Mouse (Mus musculus) liver, embryonic 14.5 days (tissue): Measurements from ENCODE around the gene Sgf29. TPM values are rescaled to one million over a fixed set of nuclear protein-coding genes. Genes with fewer than 3 reads are reported as not detected.

Experiments
- ATAC-seq: fragments of 200-750 bp; cut with Nextera tagmentation; 2 replicates; pipeline ENCODE4 v1.8.0; 2017; ENCODE audit warnings: moderate number of reproducible peaks, mild to moderate bottlenecking, moderate library complexity; ENCODE audit not compliant: insufficient read depth
- DNase-seq, 3 experiments: peaks; one replicate each; pipeline ENCODE4 v3.0.0-alpha.2; 2012 to 2013; ENCODE audit warnings: low read depth in 3 of 3, low spot score in 3 of 3
- H3K27ac ChIP-seq: fragments of 300-500 bp; sonication (generic); 2 replicates; pipeline ENCODE4 v1.5.1; 2014; ENCODE audit warnings: moderate library complexity, mild to moderate bottlenecking, control low read depth, inconsistent platforms
- H3K27me3 ChIP-seq: fragments of 300-500 bp; sonication (generic); 2 replicates; pipeline ENCODE4 v1.6.1; 2014; ENCODE audit warnings: mild to moderate bottlenecking, low read length, moderate library complexity; ENCODE audit not compliant: control insufficient read depth, insufficient read depth
- H3K36me3 ChIP-seq: fragments of 300-500 bp; sonication (generic); replicated peaks from 2 replicates; pipeline ENCODE4 v1.6.1; 2014; ENCODE audit warnings: low read depth; ENCODE audit not compliant: control insufficient read depth, insufficient read depth
- H3K4me1 ChIP-seq, 2 experiments: fragments of 200-500 bp in 1 of 2; fragments of 300-500 bp in 1 of 2; sonication (generic) in 1 of 2; replicated peaks; 2 replicates each; pipeline ENCODE4 v1.6.1; 2012 to 2014; ENCODE audit warnings: antibody characterized with exemption in 1 of 2, inconsistent platforms in 1 of 2, low read length in 1 of 2; ENCODE audit not compliant: control insufficient read depth in 2 of 2, insufficient read depth in 2 of 2
- H3K4me2 ChIP-seq: fragments of 300-500 bp; sonication (generic); 2 replicates; pipeline ENCODE4 v1.6.1; 2014; ENCODE audit warnings: low read depth, mild to moderate bottlenecking, control low read depth, moderate library complexity
- H3K4me3 ChIP-seq, 2 experiments: fragments of 200-500 bp in 1 of 2; fragments of 300-500 bp in 1 of 2; sonication (generic) in 1 of 2; 2 replicates each; pipeline ENCODE4 v1.5.1; 2012 to 2014; ENCODE audit warnings: low read depth in 2 of 2, low read length in 2 of 2, mild to moderate bottlenecking in 2 of 2, control low read depth in 1 of 2, inconsistent platforms in 1 of 2, moderate library complexity in 1 of 2; ENCODE audit not compliant: insufficient read depth in 1 of 2
- H3K9ac ChIP-seq: fragments of 300-500 bp; sonication (generic); replicated peaks from 2 replicates; pipeline ENCODE4 v1.6.1; 2014; ENCODE audit warnings: mild to moderate bottlenecking, control low read depth, moderate library complexity
- H3K9me3 ChIP-seq: fragments of 300-500 bp; sonication (generic); 2 replicates; pipeline ENCODE4 v1.6.1; 2016; ENCODE audit warnings: low read length, mixed read lengths; ENCODE audit not compliant: control insufficient read depth
- CTCF ChIP-seq: IDR thresholded peaks from 2 replicates; pipeline ENCODE4 v1.5.1; 2016; ENCODE audit warnings: antibody characterized with exemption, low read depth, control low read depth
- EP300 ChIP-seq: IDR thresholded peaks from 2 replicates; pipeline ENCODE4 v1.6.1; 2016; ENCODE audit warnings: antibody characterized with exemption, low read depth
- WGBS: fragments of 180-500 bp; shearing (Covaris S2); extraction: QIAGEN DNeasy Blood & Tissue Kit; methylation state at CpG from one replicate; pipeline ENCODE4 v1.1.7; 2014; ENCODE audit not compliant: insufficient replicate concordance; 5-methylcytosine and 5-hydroxymethylcytosine counted together
- polyA plus RNA-seq, 2 experiments: library from polyadenylated mRNA; depleted of rRNA in 1 of 2; stranded (reverse) in 1 of 2; unstranded in 1 of 2; fragments of >200 nt; fragmentation: Nextera tagmentation in 1 of 2; extraction: Ambion mirVana in 1 of 2; gene quantifications; 2 replicates each; pipeline versions ENCODE4 v1.2.1 to v1.2.3; 2012 to 2014

The Sgf29 gene
- polyA plus RNA-seq, 2 experiments = 23.6 to 24.7 TPM

- ATAC-seq (no peak), DNase-seq (no peak)
- TF ChIP-seq EP300 (no peak), CTCF (no peak)
- 79% methylated on average over 8 of the region's 8 CpGs for WGBS
- no peaks in the 10 kb centered on the region for H3K36me3 ChIP-seq
- no peak overlapping the region for H3K4me2 ChIP-seq
- no peak overlapping the region for H3K9ac ChIP-seq
- no peaks in the 10 kb centered on the region for H3K9me3 ChIP-seq
- no peaks in the 10 kb centered on the region for H3K27me3 ChIP-seq
- peaks cover 4 to 10% of the 10 kb centered on the region in 2 experiments; a peak in 3 of 4 replicates for H3K4me1 ChIP-seq
- no peak overlapping the region for H3K27ac ChIP-seq
- H3K4me3 ChIP-seq = no peak overlapping the region
These were observed 48.7 kb downstream of the Sgf29 start for GRCm38 (mm10) chr7:126697838-126698237.

- H3K9me3 ChIP-seq = no peaks in the 10 kb centered on the region
- H3K4me3 ChIP-seq = no peak overlapping the region
- H3K27me3 ChIP-seq = peaks cover 3% of the 10 kb centered on the region
- WGBS = 73% methylated on average over 25 of the region's 25 CpGs
- no peaks in the 10 kb centered on the region for H3K36me3 ChIP-seq
- no peak overlapping the region for H3K27ac ChIP-seq
- TF ChIP-seq EP300 (no peak), CTCF (no peak)
- DNase-seq = no peak
- ATAC-seq = no peak
- peaks cover 0 to 5% of the 10 kb centered on the region in 2 experiments; a peak in 3 of 4 replicates for H3K4me1 ChIP-seq
- no peak overlapping the region for H3K4me2 ChIP-seq
- no peak overlapping the region for H3K9ac ChIP-seq
These were observed 51.2 kb downstream of the Sgf29 start for GRCm38 (mm10) chr7:126700063-126701015.

GRCm38 (mm10) chr7:126701070-126701469, 52.0 kb downstream of the Sgf29 start:
- WGBS = 2% methylated on average over 11 of the region's 11 CpGs
- Histone ChIP-seq H3K9me3 (no peaks in the 10 kb centered on the region), H3K27me3 (peaks cover 3% of the 10 kb centered on the region), H3K4me3 (peak overlapping the region; percentile 5 to 20; a peak in 2 of 4 replicates), H3K36me3 (no peaks in the 10 kb centered on the region), H3K4me1 (peaks cover 0 to 5% of the 10 kb centered on the region in 2 experiments; a peak in 3 of 4 replicates), H3K9ac (no peak overlapping the region), H3K27ac (no peak overlapping the region), H3K4me2 (peak overlapping the region; percentile 44)
- peak; percentile 71 to 77 (median 72) for DNase-seq
- ATAC-seq = peak; percentile 50
- no peak for TF ChIP-seq EP300
- peak; percentile 97 for TF ChIP-seq CTCF

- TF ChIP-seq CTCF = no peak
- no peak for TF ChIP-seq EP300
- peaks cover 0 to 5% of the 10 kb centered on the region in 2 experiments; a peak in 3 of 4 replicates for H3K4me1 ChIP-seq
- H3K27me3 ChIP-seq = peaks cover 3% of the 10 kb centered on the region
- ATAC-seq (no peak), DNase-seq (no peak)
- H3K4me3 ChIP-seq = peak overlapping the region; percentile 5 to 20; a peak in 1 of 4 replicates
- peak overlapping the region; percentile 44 for H3K4me2 ChIP-seq
- no peaks in the 10 kb centered on the region for H3K36me3 ChIP-seq
- no peak overlapping the region for H3K9ac ChIP-seq
- WGBS = 44% methylated on average over 24 of the region's 24 CpGs
- no peak overlapping the region for H3K27ac ChIP-seq
- H3K9me3 ChIP-seq = no peaks in the 10 kb centered on the region
These were observed 52.6 kb downstream of the Sgf29 start for GRCm38 (mm10) chr7:126701559-126702357.

- Histone ChIP-seq H3K4me1 (peaks cover 0 to 5% of the 10 kb centered on the region in 2 experiments; a peak in 2 of 4 replicates), H3K36me3 (no peaks in the 10 kb centered on the region), H3K27ac (no peak overlapping the region), H3K4me3 (peak overlapping the region; percentile 15 to 18; a peak in 2 of 4 replicates), H3K9ac (no peak overlapping the region), H3K4me2 (peak overlapping the region; percentile 44), H3K27me3 (peaks cover 3% of the 10 kb centered on the region), H3K9me3 (no peaks in the 10 kb centered on the region)
- TF ChIP-seq EP300 (no peak), CTCF (no peak)
- no peak for ATAC-seq
- 38% methylated on average over 6 of the region's 6 CpGs for WGBS
- DNase-seq = no peak
These were observed 53.2 kb downstream of the Sgf29 start for GRCm38 (mm10) chr7:126702358-126702757.
